Mouse (Mus musculus) liver, embryonic 12.5 days (tissue): Measurements from ENCODE around the gene Zfp710. TPM values are rescaled to one million over a fixed set of nuclear protein-coding genes. Genes with fewer than 3 reads are reported as not detected.

ENCODE experiments used
- ATAC-seq: fragments of 200-750 bp; cut with Nextera tagmentation; 2 replicates; pipeline ENCODE4 v1.8.0; 2017; ENCODE audit warnings: moderate number of reproducible peaks, mild to moderate bottlenecking, moderate library complexity
- H3K27ac ChIP-seq: fragments of 300-500 bp; sonication (generic); 2 replicates; pipeline ENCODE4 v1.5.1; 2016; ENCODE audit warnings: mild to moderate bottlenecking
- H3K27me3 ChIP-seq: fragments of 300-500 bp; sonication (generic); replicated peaks from 2 replicates; pipeline ENCODE4 v1.6.1; 2016; ENCODE audit warnings: mild to moderate bottlenecking, moderate library complexity
- H3K36me3 ChIP-seq: fragments of 300-500 bp; sonication (generic); 2 replicates; pipeline ENCODE4 v1.6.1; 2016; ENCODE audit warnings: mild to moderate bottlenecking, moderate library complexity
- H3K4me1 ChIP-seq: fragments of 300-500 bp; sonication (generic); 2 replicates; pipeline ENCODE4 v1.6.1; 2016
- H3K4me2 ChIP-seq: fragments of 300-500 bp; sonication (generic); 2 replicates; pipeline ENCODE4 v1.6.1; 2016; ENCODE audit warnings: mild to moderate bottlenecking, moderate library complexity
- H3K4me3 ChIP-seq: fragments of 300-500 bp; sonication (generic); 2 replicates; pipeline ENCODE4 v1.5.1; 2016; ENCODE audit warnings: mild to moderate bottlenecking, moderate library complexity
- H3K9ac ChIP-seq: fragments of 300-500 bp; sonication (generic); 2 replicates; pipeline ENCODE4 v1.6.1; 2016; ENCODE audit warnings: mild to moderate bottlenecking, moderate library complexity
- H3K9me3 ChIP-seq: fragments of 300-500 bp; sonication (generic); replicated peaks from 2 replicates; pipeline ENCODE4 v1.6.1; 2016; ENCODE audit warnings: mild to moderate bottlenecking, moderate library complexity
- WGBS: fragments of 180-500 bp; shearing (Covaris S2); methylation state at CpG from one replicate; pipeline ENCODE4 v1.1.7; 2016; ENCODE audit not compliant: insufficient replicate concordance; 5-methylcytosine and 5-hydroxymethylcytosine counted together
- polyA plus RNA-seq: library from polyadenylated mRNA; unstranded; fragments of >200 nt; fragmentation: Nextera tagmentation; extraction: Ambion mirVana; gene quantifications from 2 replicates; pipeline ENCODE4 v1.2.1, GENCODE M21; 2016

The Zfp710 gene
- polyA plus RNA-seq, 1 experiment from 2014 or later: 7.2 TPM

GRCm38 (mm10) chr7:80134454-80135172 lies 110.0 kb downstream of the Zfp710 start:
- Histone ChIP-seq H3K4me3 (no peak overlapping the region), H3K36me3 (no peaks in the 10 kb centered on the region), H3K9ac (no peak overlapping the region), H3K27me3 (no peaks in the 10 kb centered on the region), H3K4me2 (no peak overlapping the region), H3K27ac (peak overlapping the region; percentile 49), H3K4me1 (peaks cover 25% of the 10 kb centered on the region), H3K9me3 (peaks cover 14% of the 10 kb centered on the region)
- no peak for ATAC-seq
- 57% methylated on average over 8 of the region's 8 CpGs for WGBS

GRCm38 (mm10) chr7:80135173-80135532 lies 110.5 kb downstream of the Zfp710 start:
- Histone ChIP-seq H3K4me2 (no peak overlapping the region), H3K36me3 (no peaks in the 10 kb centered on the region), H3K9me3 (peaks cover 14% of the 10 kb centered on the region), H3K4me3 (no peak overlapping the region), H3K9ac (no peak overlapping the region), H3K27ac (peak overlapping the region; percentile 49), H3K27me3 (no peaks in the 10 kb centered on the region), H3K4me1 (peaks cover 22% of the 10 kb centered on the region)
- WGBS: 15% methylated on average over 1 of the region's 1 CpGs
- ATAC-seq: no peak; the same call in 1 of the 2 replicates

GRCm38 (mm10) chr7:80138375-80138774 lies 113.8 kb downstream of the Zfp710 start:
- peaks cover 14% of the 10 kb centered on the region for H3K9me3 ChIP-seq
- no peak overlapping the region for H3K4me3 ChIP-seq
- 69% methylated on average over 1 of the region's 1 CpGs for WGBS
- no peak overlapping the region for H3K27ac ChIP-seq
- H3K4me1 ChIP-seq: peaks cover 29% of the 10 kb centered on the region
- ATAC-seq: no peak
- no peak overlapping the region for H3K9ac ChIP-seq
- no peaks in the 10 kb centered on the region for H3K27me3 ChIP-seq
- H3K4me2 ChIP-seq: no peak overlapping the region
- no peaks in the 10 kb centered on the region for H3K36me3 ChIP-seq

- peak; percentile 31; the same call in 1 of the 2 replicates for ATAC-seq
- no peak overlapping the region for H3K27ac ChIP-seq
- 21% methylated on average over 9 of the region's 9 CpGs for WGBS
These were observed 116.2 kb downstream of the Zfp710 start for GRCm38 (mm10) chr7:80140815-80141214.

More at GRCm38 (mm10) chr7:80140815-80141214, 116.2 kb downstream of the Zfp710 start:
- H3K4me3 ChIP-seq: no peak overlapping the region
- H3K27me3 ChIP-seq: no peaks in the 10 kb centered on the region
- H3K4me2 ChIP-seq: no peak overlapping the region
- H3K36me3 ChIP-seq: no peaks in the 10 kb centered on the region
- H3K9me3 ChIP-seq: peaks cover 14% of the 10 kb centered on the region
- peaks cover 43% of the 10 kb centered on the region for H3K4me1 ChIP-seq
- no peak overlapping the region for H3K9ac ChIP-seq

Other genes with a start within 250 kb of the Zfp710 start
- gene Mesp1, start 231.0 kb upstream of the Zfp710 start, polyA plus RNA-seq: 0.10 TPM in 1 of 2 replicates, not detected in the other
- 0.06 TPM in 2 replicates for gene Mesp2, start 214.1 kb upstream of the Zfp710 start, polyA plus RNA-seq
- gene Anpep, start 163.8 kb upstream of the Zfp710 start, polyA plus RNA-seq: 12.8 and 13.8 TPM in 2 replicates
- 12.9 and 16.6 TPM in 2 replicates for gene Ap3s2, start 104.2 kb upstream of the Zfp710 start, polyA plus RNA-seq
- 5.1 and 5.4 TPM in 2 replicates for gene Arpin, start 89.5 kb upstream of the Zfp710 start, polyA plus RNA-seq
- 158 and 160 TPM in 2 replicates for gene Idh2, start 90.6 kb downstream of the Zfp710 start, polyA plus RNA-seq
- 16.9 and 17.9 TPM in 2 replicates for gene Sema4b, start 162.0 kb downstream of the Zfp710 start, polyA plus RNA-seq
- 97.5 and 99.2 TPM in 2 replicates for gene Cib1, start 208.0 kb downstream of the Zfp710 start, polyA plus RNA-seq
- 3.9 and 4.4 TPM in 2 replicates for gene Gdpgp1, start 208.1 kb downstream of the Zfp710 start, polyA plus RNA-seq
- gene Ttll13, start 221.6 kb downstream of the Zfp710 start, polyA plus RNA-seq: 0.61 and 1.0 TPM in 2 replicates
- gene Ngrn, start 236.4 kb downstream of the Zfp710 start, polyA plus RNA-seq: 42.0 and 45.6 TPM in 2 replicates
- 9.0 and 11.4 TPM in 2 replicates for gene Vps33b, start 244.8 kb downstream of the Zfp710 start, polyA plus RNA-seq